Mouse (Mus musculus): Measurements from ENCODE around the gene Kif23. TPM values are rescaled to one million over a fixed set of nuclear protein-coding genes. Genes with fewer than 3 reads are reported as not detected.

Gene Kif23
- total RNA-seq (2015) (160 and 172 TPM in 2 replicates), total RNA-seq (2017) (309 and 311 TPM in 2 replicates)

DNA sequence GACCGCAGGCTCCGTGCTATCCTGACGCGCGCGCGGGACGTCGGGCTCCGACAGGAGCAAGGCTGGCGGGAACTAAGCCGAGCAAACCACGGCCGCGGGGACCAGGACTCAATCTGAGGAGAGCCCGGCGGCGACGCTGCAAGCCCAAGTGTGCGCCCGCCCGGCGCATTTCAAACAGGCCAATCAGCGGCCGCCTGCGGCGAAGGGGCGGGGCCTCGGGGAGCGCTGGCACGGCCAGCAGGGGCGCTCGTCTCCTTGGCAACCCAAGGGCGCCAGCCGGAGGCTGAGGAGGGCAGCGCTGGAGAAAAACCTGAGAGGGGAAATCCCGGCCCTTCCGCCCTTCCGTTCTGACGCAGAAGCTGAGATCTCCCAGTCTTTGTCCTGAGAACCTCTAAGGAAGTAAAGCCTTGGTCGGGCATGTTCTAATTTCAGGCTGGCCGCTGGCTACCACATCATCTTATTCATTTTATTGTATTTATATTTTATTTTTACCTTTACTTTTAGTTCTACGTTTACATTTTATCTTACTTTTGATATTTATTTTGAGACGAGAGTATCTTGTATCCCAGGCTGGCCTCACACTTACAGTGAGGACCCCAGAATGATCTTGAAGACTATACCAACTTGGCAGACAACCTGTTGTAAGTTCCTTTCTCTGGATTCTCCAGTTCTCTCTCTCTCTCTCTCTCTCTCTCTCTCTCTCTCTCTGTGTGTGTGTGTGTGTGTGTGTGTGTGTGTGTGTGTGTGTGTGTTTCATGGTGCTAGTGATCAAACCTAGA lies at the start of gene Kif23:
Kif23 (minus strand) TSS at position 152 of the 779 bp plus-strand sequence.
- ATAC-seq (ENCODE audit: poor library complexity, severe bottlenecking): peak; percentile 93

DNA sequence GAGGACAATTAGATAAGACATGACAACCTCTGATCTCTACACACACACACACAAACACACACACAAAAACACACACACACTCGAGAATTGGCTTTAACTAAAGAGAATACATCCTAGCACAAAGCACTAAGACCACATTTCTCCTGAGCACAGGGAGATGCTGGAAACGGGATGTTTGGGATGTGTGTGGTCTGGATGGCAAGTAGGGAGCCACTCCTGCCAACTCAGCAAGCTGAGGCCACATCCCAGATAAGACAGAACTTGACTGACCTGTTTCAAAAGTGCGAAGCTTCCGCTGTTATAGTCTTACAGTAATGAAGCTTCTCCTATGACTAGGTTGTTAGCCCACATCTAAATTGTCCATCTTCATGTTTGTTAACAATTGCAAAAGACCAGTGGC lies 44.6 kb upstream of the Kif23 start:
- ATAC-seq (ENCODE audit: poor library complexity, severe bottlenecking): no peak

DNA sequence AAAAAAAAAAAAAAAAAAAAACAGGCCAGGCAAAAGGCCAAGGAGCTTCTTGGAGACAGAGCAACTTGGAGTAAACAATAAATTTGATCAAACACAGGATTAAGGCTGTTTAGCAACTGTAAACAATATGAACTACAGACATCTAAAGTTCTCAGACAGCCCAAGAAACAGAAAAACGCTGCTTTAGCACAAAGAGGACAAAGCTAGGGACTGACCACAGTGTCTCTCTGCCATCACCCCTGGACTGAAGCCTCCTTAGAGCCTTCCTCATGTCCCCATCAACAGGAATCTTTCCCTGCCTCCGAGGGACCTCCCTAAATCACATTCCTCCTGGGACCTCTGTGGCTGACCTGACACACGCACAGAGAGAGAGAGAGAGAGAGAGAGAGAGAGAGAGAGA lies 44.2 kb upstream of the Kif23 start:
- no peak for ATAC-seq (ENCODE audit: poor library complexity, severe bottlenecking)

DNA sequence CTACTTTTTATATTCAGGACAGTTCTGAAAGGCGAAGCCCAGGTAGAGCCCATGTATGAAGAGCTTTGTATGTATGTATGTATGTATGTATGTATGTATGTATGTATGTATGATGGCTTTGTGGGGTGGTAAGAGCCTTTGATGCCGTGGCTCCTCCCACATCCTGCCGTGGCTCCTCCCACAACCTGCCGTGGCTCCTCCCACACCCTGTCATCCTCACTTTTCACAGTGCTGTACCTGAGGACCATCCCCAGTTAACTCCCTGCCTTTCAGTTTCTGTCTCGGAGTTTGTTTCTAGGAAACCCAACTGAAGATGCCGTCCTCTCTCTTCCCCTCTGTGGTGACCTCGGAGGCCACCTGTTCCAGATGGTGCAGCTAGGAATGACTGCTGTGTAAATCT lies 39.5 kb upstream of the Kif23 start:
- no peak for ATAC-seq (ENCODE audit: poor library complexity, severe bottlenecking)

DNA sequence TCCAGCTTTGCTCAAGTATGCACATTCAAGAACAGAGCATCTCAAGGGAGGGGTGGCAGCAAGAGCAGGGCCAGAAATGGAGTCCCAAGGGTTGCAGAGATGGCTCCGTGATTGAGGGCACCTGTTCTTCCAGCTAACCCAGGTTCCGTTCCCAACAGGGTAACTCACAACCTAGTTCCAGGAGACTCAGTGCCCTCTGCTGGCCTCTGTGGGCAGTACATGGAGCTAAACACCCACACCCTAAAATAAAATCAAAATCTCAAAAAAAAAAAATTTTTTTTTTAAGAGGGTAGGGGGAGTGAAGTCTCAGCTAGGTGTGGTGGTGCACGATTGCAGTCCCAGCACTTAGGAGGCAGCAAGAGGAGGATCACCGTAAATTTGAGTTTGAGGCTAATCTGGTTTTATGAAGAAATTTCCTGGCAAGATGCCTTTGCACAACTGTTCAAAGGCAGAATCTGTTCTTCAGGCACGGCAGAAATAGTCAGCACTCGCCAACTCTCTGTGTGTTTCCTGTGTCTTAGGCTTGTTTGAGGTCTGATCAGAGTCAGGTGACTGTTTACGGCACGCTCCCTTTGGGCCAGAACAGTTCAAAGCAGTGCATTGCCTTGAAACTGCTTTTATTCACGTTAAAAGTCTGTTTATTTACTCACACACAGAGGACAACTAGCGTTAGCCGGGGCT lies 38.7 kb upstream of the Kif23 start:
- ATAC-seq (ENCODE audit: poor library complexity, severe bottlenecking): peak; percentile 37

DNA sequence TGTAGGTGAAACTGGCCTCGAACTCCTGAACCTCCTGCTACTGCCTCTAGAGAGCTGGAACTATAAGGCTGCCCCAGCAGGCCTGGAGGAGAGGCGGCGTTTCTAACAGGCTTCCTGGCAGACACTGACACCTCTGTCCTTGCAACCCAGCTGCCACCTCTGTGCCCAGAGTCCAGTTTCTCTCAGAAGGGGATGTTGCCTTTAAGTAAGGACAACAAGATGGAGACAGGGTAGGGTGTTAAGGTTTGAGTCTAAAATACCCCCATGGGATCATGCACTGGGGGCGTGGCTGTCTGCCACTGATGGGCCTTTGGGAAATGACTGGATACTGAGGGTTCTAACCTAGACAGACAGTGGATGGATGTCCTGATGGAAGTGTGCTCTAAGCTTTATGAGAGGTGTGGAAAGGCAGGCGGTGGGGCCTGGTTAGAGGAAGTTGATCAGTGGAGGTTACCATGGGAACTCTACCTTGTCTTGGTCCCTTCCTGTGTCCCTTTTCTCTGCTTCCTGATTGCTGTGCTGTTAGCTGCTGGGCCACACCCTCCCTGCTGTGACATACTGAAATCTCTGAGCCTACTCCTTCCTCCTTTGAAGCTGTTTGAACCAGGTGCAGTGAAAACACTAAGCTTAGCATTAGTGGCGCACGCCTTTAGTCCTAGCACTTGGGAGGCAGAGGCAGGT lies 36.5 kb upstream of the Kif23 start:
- peak; percentile 91 for ATAC-seq (ENCODE audit: poor library complexity, severe bottlenecking)

DNA sequence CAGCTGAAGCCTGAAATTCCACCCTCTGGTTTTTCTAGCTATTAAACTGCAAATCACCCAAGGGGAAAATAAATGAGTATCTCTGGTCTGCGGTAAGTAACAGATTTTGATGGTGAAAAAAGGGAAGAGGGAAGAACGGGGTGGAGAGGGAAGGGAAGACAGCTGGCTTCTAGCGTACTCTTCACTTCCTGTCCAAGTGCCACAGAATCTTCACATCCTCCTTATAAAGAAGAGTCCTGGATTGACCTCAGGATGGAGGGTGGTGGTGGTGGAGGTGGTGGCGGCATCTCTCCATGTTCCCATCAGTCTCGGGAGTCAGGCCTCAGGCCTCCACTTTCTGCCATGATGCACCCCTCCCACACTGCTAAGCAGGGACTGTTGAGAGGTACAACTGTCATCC lies 35.3 kb upstream of the Kif23 start:
- ATAC-seq (ENCODE audit: poor library complexity, severe bottlenecking): peak; percentile 26; the same call in 1 of the 2 replicates

DNA sequence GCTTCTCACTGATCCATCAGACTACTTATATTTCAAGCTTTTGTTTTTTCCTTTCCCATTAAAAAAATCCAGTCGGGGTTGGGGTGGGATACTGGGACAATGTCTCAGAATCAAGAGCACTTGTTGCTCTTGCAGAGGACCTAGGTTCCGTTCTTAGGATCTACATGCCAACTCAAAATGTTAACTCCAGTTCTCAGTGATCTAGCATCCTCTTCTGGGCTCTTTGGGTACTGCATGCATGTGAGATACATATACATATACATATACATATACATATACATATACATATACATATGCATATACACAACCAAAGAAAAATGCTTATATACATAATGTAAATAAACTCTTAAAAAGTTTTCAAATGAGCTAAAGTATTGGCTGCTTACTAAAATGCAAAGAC lies 33.4 kb upstream of the Kif23 start:
- no peak for ATAC-seq (ENCODE audit: poor library complexity, severe bottlenecking)

DNA sequence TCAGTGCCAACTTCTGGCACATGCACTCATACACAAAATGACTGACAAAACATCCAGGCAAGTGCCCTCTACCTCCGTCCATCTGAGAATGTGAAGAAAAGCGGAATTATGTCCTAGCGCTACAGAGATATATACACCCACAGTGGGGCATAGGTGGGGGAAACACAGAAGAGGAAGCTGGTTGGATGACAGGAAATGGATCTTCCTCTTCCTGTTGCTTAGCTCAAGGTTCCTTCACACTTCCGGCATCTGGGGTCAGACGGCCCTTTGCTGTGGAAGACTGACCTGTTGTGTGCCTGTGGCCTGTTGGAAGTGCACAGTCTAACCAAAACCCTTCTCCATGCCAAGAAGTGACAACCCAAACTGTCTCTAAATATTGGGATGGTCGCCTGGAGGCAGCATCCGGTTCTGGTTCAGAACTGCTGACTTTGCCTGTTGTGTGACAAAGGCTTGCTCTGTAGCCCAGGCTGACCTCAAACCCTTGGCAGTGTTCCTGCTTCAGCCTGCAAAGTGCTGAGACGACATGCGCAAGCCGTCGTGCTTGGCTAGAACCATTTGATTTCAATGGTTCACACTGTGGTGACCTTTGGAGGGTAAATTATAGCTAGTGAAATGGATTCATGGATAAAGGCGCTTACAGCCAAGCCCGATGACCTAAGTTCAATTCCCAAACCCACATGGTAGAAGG lies 30.8 kb upstream of the Kif23 start:
- ATAC-seq (ENCODE audit: poor library complexity, severe bottlenecking): peak; percentile 88

DNA sequence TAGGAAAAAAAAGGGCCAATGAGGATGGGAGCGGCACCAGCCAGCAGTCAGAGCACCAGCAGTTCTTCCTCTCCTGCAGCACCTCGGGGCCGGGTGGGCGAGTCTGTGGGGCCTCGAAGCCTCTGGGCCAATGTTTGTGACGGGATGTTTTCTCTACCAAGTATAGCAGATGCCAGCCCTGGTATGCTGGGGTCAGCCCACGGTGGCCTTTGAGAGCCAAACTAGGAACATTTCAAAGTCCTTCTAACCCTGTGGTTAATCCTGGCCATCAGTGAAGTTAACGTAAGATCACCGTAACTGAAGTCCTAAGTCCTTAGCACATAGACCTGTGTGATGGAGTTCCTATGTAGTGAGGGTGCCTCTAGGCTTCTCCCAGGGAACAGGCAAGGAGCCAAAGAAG lies 25.5 kb upstream of the Kif23 start:
- no peak for ATAC-seq (ENCODE audit: poor library complexity, severe bottlenecking)

DNA sequence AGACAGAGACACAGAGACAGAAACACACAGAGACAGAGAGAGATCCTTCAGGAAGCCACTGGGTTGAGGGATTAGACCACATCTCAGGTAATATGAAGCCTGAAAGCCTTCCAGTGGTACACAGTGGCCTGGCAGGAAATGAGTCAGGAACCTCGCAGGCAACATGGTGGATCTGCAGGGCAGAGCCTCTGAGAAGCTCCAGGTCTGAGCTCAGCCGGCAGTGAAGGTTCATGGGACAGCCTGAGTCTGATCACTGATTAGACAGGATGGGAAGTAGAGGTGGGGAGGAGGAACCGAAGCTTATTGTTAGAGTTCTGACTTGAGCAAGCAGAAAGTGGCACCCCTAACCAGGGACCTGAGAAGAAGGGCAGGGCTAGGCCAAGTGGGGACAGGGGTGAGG lies 24.5 kb upstream of the Kif23 start:
- ATAC-seq (ENCODE audit: poor library complexity, severe bottlenecking): peak; percentile 41

DNA sequence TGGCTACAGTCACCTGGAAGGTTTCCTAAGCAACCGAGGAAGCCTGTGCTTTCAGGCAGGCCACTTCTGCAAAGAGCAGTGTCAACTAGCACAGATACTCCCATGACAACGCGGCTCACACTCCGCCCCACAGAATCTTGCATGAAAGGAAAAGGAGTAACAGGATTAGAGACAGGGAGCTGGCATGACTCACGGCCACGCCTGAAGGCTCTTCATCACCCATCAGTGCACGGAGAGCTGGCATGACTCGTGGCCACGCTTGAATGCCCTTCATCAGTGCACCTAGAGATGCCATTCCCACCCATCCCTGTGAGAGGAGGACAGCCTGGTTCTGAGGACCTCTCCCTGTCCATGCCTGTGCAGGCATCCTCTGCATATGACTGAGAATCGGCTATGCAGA lies 20.8 kb upstream of the Kif23 start:
- no peak for ATAC-seq (ENCODE audit: poor library complexity, severe bottlenecking)

DNA sequence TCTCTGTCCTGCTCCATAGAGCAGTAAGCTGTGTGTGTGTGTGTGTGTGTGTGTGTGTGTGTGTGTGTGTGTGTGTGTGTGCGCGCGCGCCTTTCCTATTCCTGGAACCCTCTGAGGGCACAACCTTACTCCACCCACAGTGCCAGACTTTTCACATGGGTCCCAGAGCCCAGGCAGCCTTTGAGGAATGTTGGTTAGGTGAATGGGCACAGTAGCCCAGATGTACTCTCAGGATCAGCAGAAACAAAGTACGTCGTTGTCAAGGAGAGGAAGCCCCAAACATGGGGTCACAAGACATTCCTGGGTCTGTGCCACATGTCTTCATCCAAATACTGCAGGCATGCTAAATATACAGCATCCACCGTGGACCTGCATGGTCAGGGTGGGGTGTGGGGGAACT lies 19.4 kb upstream of the Kif23 start:
- no peak for ATAC-seq (ENCODE audit: poor library complexity, severe bottlenecking)

DNA sequence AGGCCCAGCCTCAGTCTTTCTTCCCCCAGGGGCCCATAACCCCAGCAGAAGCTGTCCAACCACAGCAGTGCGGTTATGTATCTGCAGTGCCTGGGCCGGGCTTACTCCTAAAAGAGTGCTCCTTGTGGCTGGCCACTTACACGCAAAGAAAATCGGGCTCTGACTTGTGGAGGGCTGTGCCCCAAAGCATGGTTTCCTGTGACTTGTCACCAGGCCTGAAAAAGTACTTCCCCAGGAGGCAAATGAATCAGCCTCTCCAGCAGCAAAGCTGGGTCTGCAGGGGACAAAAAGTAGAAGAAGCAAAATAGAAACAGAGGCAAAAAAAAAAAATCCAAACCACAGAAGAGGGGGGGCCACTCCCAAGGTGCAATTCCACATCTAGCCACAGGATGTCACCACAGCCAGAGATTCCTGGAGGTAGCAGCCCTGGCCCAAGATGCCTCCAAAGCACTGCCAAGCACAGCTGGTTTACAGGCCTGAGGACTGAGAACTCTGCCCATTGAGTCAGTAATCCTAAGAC lies 18.9 kb upstream of the Kif23 start:
- ATAC-seq (ENCODE audit: poor library complexity, severe bottlenecking): peak; percentile 83

DNA sequence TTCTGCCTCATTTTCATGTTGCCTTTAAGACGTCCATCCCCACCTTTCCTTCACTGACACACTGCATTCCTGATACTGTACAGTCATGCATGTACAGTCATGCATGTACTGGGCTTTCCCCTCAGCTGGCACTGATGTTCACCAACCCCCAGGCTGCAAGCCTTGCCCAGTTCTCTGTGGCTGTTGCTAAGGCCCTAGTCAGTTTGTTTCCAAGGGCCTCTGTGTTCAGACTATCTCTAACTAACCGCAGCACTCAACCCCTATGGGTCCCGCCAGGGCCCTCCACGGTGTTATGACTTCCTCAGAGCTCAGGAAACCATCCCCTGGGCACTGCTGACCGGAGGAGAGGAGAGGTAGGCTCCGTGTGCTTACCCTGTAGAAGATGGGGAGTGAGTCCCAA lies 16.8 kb upstream of the Kif23 start:
- no peak for ATAC-seq (ENCODE audit: poor library complexity, severe bottlenecking)

DNA sequence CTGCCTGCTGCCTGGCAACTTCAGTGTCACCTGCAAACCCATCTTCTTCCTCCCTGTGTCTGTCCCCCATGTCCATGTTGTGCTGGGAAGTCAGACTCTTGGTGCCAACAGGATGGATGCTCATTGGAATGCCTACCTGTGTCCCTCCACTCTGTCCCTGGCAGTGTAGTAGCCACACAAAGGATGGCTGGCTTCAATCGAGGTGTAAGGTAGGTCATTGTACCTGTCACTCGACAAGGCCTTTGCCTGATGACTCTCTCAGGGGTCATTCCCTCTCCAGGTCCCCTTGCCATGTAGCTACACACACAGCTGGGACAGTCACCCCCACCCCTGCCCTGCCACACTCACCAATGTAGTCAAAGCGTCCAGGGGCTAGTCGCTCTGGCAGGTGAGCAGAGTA lies 14.6 kb upstream of the Kif23 start:
- no peak for ATAC-seq (ENCODE audit: poor library complexity, severe bottlenecking)

DNA sequence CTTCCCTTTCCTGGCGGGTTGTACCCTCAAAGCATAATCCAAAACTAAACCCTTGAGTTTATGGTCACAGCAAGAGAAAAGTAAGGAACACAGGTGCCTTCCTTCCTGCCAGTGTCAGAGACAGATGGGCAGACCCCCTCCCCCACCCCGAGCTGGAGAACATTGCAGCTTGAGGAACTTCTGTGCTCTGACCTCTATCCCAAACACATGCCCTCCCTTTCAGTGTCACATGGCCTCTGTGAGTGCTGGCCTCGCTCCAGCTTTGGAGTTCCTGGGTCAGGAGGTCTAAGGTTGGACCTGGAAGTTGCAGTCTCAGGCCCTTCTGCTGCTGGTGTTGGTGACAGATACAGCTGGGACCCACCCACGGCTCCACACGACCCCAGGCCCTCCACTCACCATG lies 14.2 kb upstream of the Kif23 start:
- peak; percentile 19; the same call in 1 of the 2 replicates for ATAC-seq (ENCODE audit: poor library complexity, severe bottlenecking)

DNA sequence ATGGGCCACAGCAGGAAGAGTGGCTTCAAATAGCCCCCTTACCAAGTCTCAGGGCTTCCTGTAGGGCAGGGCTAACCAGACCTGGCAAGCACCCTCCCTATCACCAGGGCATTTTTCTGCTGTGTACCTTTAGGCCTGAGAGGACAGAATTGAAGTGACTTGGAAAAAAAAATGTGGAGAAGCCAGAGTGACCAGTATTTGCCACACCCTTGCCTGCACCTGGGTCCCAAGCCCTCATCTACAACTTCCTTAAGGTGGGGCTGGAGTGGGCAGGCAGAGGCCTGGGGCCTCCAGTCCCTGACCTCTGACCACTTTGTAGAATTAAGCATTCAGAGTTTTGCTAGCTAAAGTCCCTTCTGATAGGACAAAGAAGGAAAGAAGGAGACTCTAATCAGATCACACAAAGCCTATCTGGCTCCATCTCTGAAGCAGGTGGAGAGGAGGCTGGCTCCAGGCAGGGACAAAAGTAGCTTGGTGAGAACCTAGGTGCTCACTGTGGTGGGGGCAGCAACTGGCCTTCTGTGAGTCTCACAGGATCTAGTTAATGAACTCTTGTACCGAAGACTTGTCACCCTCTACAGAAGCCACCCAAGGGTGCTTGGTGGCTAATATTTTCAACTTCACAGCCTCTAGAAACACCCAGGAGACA lies 13.5 kb upstream of the Kif23 start:
- ATAC-seq (ENCODE audit: poor library complexity, severe bottlenecking): no peak

DNA sequence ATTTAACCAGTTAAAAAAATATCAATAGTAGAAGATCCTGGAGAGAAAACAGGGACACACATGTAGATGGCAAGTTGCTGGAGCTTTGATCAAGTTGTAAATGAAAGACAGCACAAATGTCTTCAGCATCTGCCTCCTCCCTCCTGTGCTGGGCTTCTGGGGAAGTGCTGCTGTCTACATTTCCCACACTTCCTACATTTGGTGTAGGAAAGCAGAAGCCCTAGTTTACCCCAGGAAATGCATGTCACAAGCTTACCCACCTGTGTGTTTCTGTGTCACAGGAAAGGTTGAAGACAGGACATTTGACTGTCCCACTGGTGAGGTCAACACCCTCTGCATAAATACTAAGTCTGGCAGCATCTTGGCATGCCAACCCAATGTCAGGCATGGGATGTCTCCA lies 8.1 kb upstream of the Kif23 start:
- ATAC-seq (ENCODE audit: poor library complexity, severe bottlenecking): peak; percentile 96

DNA sequence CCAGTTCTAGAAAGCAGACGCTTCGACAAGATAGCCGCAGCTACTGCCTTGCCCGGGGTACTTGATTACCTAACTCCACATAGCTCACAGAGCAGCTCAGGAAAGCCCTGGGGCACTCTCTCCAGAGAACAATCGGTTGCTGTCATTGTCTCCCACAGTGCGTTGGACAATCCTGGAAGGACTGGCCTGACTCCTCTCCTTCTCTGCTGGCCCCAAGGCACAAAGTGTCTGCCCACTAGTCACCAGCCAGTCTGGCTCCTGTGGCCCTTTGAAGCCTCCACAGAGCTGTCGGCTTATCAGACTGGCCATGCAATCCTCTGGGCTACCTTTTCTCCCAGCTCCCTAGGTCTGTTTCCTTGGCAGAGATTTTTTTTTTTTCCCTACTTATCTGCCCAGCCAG lies 5.7 kb upstream of the Kif23 start:
- ATAC-seq (ENCODE audit: poor library complexity, severe bottlenecking): no peak

Measured in megakaryocyte, adult 5-6 weeks (primary cell).